Mouse (Mus musculus) heart, embryonic 15.5 days (tissue): ENCODE measurements around the gene Exo5. TPM values are rescaled to one million over a fixed set of nuclear protein-coding genes. Genes with fewer than 3 reads are reported as not detected.

Experiments
- ATAC-seq: fragments of 200-750 bp; cut with Nextera tagmentation; replicated peaks from 2 replicates; pipeline ENCODE4 v1.8.0; 2017; ENCODE audit warnings: low read depth, moderate TSS enrichment; ENCODE audit not compliant: insufficient number of reproducible peaks, insufficient read depth, low FRiP score
- H3K27ac ChIP-seq: fragments of 300-500 bp; sonication (generic); 2 replicates; pipeline ENCODE4 v1.5.1; 2015; ENCODE audit warnings: mild to moderate bottlenecking, inconsistent platforms
- H3K27me3 ChIP-seq: fragments of 300-500 bp; sonication (generic); 2 replicates; pipeline ENCODE4 v1.6.1; 2015; ENCODE audit warnings: inconsistent platforms
- H3K36me3 ChIP-seq: fragments of 300-500 bp; sonication (generic); 2 replicates; pipeline ENCODE4 v1.6.1; 2015; ENCODE audit warnings: mild to moderate bottlenecking, inconsistent platforms
- H3K4me1 ChIP-seq: fragments of 300-500 bp; sonication (generic); replicated peaks from 2 replicates; pipeline ENCODE4 v1.6.1; 2015; ENCODE audit warnings: inconsistent platforms
- H3K4me2 ChIP-seq: fragments of 300-500 bp; sonication (generic); 2 replicates; pipeline ENCODE4 v1.6.1; 2015; ENCODE audit warnings: inconsistent platforms, mild to moderate bottlenecking, moderate library complexity
- H3K4me3 ChIP-seq: fragments of 300-500 bp; sonication (generic); 2 replicates; pipeline ENCODE4 v1.5.1; 2015; ENCODE audit warnings: mild to moderate bottlenecking, inconsistent platforms
- H3K9ac ChIP-seq: fragments of 300-500 bp; sonication (generic); 2 replicates; pipeline ENCODE4 v1.6.1; 2015; ENCODE audit warnings: mild to moderate bottlenecking, inconsistent platforms
- H3K9me3 ChIP-seq: fragments of 300-500 bp; sonication (generic); replicated peaks from 2 replicates; pipeline ENCODE4 v1.6.1; 2016; ENCODE audit warnings: inconsistent platforms
- WGBS: fragments of 180-500 bp; shearing (Covaris S2); methylation state at CpG from one replicate; pipeline ENCODE4 v1.1.7; 2015; ENCODE audit warnings: mixed read lengths; 5-methylcytosine and 5-hydroxymethylcytosine counted together
- polyA plus RNA-seq: library from polyadenylated mRNA; unstranded; fragments of >200 nt; fragmentation: Nextera tagmentation; extraction: Ambion mirVana; gene quantifications from 2 replicates; pipeline ENCODE4 v1.2.1, GENCODE M21; 2015

The Exo5 gene
- polyA plus RNA-seq, 1 experiment from 2014 or later: 9.4 TPM

GRCm38 (mm10) chr4:120935006-120935405 is 10.2 kb upstream of the Exo5 start:
- Histone ChIP-seq H3K36me3 (peaks cover 30% of the 10 kb centered on the region), H3K4me3 (no peak overlapping the region), H3K4me1 (no peaks in the 10 kb centered on the region), H3K4me2 (no peak overlapping the region), H3K9ac (no peak overlapping the region), H3K27ac (no peak overlapping the region), H3K9me3 (no peaks in the 10 kb centered on the region; the same call in 1 of the 2 replicates), H3K27me3 (no peaks in the 10 kb centered on the region)
- ATAC-seq: no peak
- WGBS: 60% methylated on average over 3 of the region's 3 CpGs

GRCm38 (mm10) chr4:120930736-120931135 is 5.9 kb upstream of the Exo5 start:
- 94% methylated on average over 18 of the region's 18 CpGs for WGBS
- no peak for ATAC-seq
- H3K4me2 ChIP-seq: no peak overlapping the region
- H3K27ac ChIP-seq: no peak overlapping the region
- no peak overlapping the region for H3K4me3 ChIP-seq
- no peaks in the 10 kb centered on the region for H3K27me3 ChIP-seq
- peaks cover 30% of the 10 kb centered on the region for H3K36me3 ChIP-seq
- H3K4me1 ChIP-seq: no peaks in the 10 kb centered on the region
- no peak overlapping the region for H3K9ac ChIP-seq
- no peaks in the 10 kb centered on the region; the same call in 1 of the 2 replicates for H3K9me3 ChIP-seq

GRCm38 (mm10) chr4:120928686-120929085 is 3.9 kb upstream of the Exo5 start:
- Histone ChIP-seq H3K9me3 (no peaks in the 10 kb centered on the region; the same call in 1 of the 2 replicates), H3K4me3 (no peak overlapping the region), H3K4me2 (no peak overlapping the region), H3K27me3 (no peaks in the 10 kb centered on the region), H3K27ac (no peak overlapping the region), H3K4me1 (peaks cover 6% of the 10 kb centered on the region; the same call in 1 of the 2 replicates), H3K9ac (no peak overlapping the region), H3K36me3 (peaks cover 21% of the 10 kb centered on the region)
- ATAC-seq: no peak
- 70% methylated on average over 3 of the region's 3 CpGs for WGBS

- Histone ChIP-seq H3K36me3 (peaks cover 19% of the 10 kb centered on the region), H3K4me1 (peaks cover 12% of the 10 kb centered on the region; the same call in 1 of the 2 replicates), H3K27me3 (no peaks in the 10 kb centered on the region), H3K4me2 (peak overlapping the region; percentile 65), H3K4me3 (peak overlapping the region; percentile 62), H3K9ac (peak overlapping the region; percentile 60), H3K9me3 (no peaks in the 10 kb centered on the region), H3K27ac (peak overlapping the region; percentile 87)
- ATAC-seq: 0 out of 2 replicates have a peak, but pooled peaks have one; percentile 55
- 17% methylated on average over 3 of the region's 3 CpGs for WGBS
Measured at GRCm38 (mm10) chr4:120925386-120925785, 569 bp upstream of the Exo5 start.

GRCm38 (mm10) chr4:120921461-120921860 is 3.4 kb downstream of the Exo5 start:
- ATAC-seq: no peak
- Histone ChIP-seq H3K4me3 (no peak overlapping the region), H3K4me1 (peaks cover 12% of the 10 kb centered on the region; the same call in 1 of the 2 replicates), H3K4me2 (no peak overlapping the region), H3K9me3 (no peaks in the 10 kb centered on the region), H3K9ac (no peak overlapping the region), H3K27ac (no peak overlapping the region), H3K27me3 (no peaks in the 10 kb centered on the region), H3K36me3 (peaks cover 17% of the 10 kb centered on the region)
- WGBS: 96% methylated on average over 8 of the region's 8 CpGs

- 68% methylated on average over 4 of the region's 4 CpGs for WGBS
Measured at GRCm38 (mm10) chr4:120914501-120914900, 10.3 kb downstream of the Exo5 start.

GRCm38 (mm10) chr4:120913861-120914260 is 11.0 kb downstream of the Exo5 start:
- H3K27me3 ChIP-seq: 0 out of 2 replicates have a peak, but pooled peaks cover 5% of the 10 kb centered on the region
- no peak overlapping the region for H3K4me2 ChIP-seq
- no peak overlapping the region for H3K27ac ChIP-seq
- no peak overlapping the region for H3K4me3 ChIP-seq
- H3K9ac ChIP-seq: no peak overlapping the region
- H3K9me3 ChIP-seq: no peaks in the 10 kb centered on the region
- no peak for ATAC-seq
- WGBS: 45% methylated on average over 1 of the region's 1 CpGs
- H3K36me3 ChIP-seq: no peaks in the 10 kb centered on the region
- no peaks in the 10 kb centered on the region for H3K4me1 ChIP-seq

More at GRCm38 (mm10) chr4:120914501-120914900, 10.3 kb downstream of the Exo5 start:
- Histone ChIP-seq H3K9ac (no peak overlapping the region), H3K36me3 (no peaks in the 10 kb centered on the region), H3K4me3 (no peak overlapping the region), H3K4me2 (no peak overlapping the region), H3K4me1 (no peaks in the 10 kb centered on the region), H3K9me3 (no peaks in the 10 kb centered on the region), H3K27ac (no peak overlapping the region), H3K27me3 (0 out of 2 replicates have a peak, but pooled peaks cover 5% of the 10 kb centered on the region)
- ATAC-seq: no peak

- no peaks in the 10 kb centered on the region for H3K36me3 ChIP-seq
- H3K4me3 ChIP-seq: no peak overlapping the region
- H3K4me2 ChIP-seq: no peak overlapping the region
- H3K27me3 ChIP-seq: 0 out of 2 replicates have a peak, but pooled peaks cover 5% of the 10 kb centered on the region
- WGBS: 58% methylated on average over 8 of the region's 8 CpGs
- no peak overlapping the region for H3K9ac ChIP-seq
- no peaks in the 10 kb centered on the region for H3K4me1 ChIP-seq
- no peak overlapping the region for H3K27ac ChIP-seq
- no peak for ATAC-seq
- H3K9me3 ChIP-seq: no peaks in the 10 kb centered on the region
Measured at GRCm38 (mm10) chr4:120913443-120913842, 11.4 kb downstream of the Exo5 start.

- Histone ChIP-seq H3K9me3 (no peaks in the 10 kb centered on the region), H3K4me1 (no peaks in the 10 kb centered on the region), H3K36me3 (no peaks in the 10 kb centered on the region), H3K27ac (no peak overlapping the region), H3K4me2 (no peak overlapping the region), H3K27me3 (0 out of 2 replicates have a peak, but pooled peaks cover 5% of the 10 kb centered on the region), H3K4me3 (no peak overlapping the region), H3K9ac (no peak overlapping the region)
- no peak for ATAC-seq
- WGBS: 46% methylated on average over 4 of the region's 4 CpGs
Measured at GRCm38 (mm10) chr4:120912866-120913265, 12.0 kb downstream of the Exo5 start.

- H3K4me1 ChIP-seq: no peaks in the 10 kb centered on the region
- H3K9ac ChIP-seq: no peak overlapping the region
- 0 out of 2 replicates have a peak, but pooled peaks cover 3% of the 10 kb centered on the region for H3K27me3 ChIP-seq
- no peak for ATAC-seq
- H3K4me2 ChIP-seq: no peak overlapping the region
- 57% methylated on average over 6 of the region's 6 CpGs for WGBS
- H3K4me3 ChIP-seq: no peak overlapping the region
- no peak overlapping the region for H3K27ac ChIP-seq
- H3K36me3 ChIP-seq: no peaks in the 10 kb centered on the region
- no peaks in the 10 kb centered on the region for H3K9me3 ChIP-seq
Measured at GRCm38 (mm10) chr4:120911086-120911485, 13.7 kb downstream of the Exo5 start.

- Histone ChIP-seq H3K36me3 (no peaks in the 10 kb centered on the region), H3K4me1 (no peaks in the 10 kb centered on the region), H3K4me3 (no peak overlapping the region), H3K9ac (no peak overlapping the region), H3K27me3 (no peaks in the 10 kb centered on the region), H3K9me3 (no peaks in the 10 kb centered on the region), H3K27ac (no peak overlapping the region), H3K4me2 (peak overlapping the region; percentile 28; the same call in 1 of the 2 replicates)
- ATAC-seq: no peak
- 29% methylated on average over 15 of the region's 15 CpGs for WGBS
Measured at GRCm38 (mm10) chr4:120909558-120910150, 15.2 kb downstream of the Exo5 start.

GRCm38 (mm10) chr4:120905644-120906043 is 19.2 kb downstream of the Exo5 start:
- H3K4me1 ChIP-seq: no peaks in the 10 kb centered on the region
- no peaks in the 10 kb centered on the region for H3K27me3 ChIP-seq
- no peak overlapping the region for H3K4me3 ChIP-seq
- H3K9me3 ChIP-seq: no peaks in the 10 kb centered on the region
- 72% methylated on average over 5 of the region's 5 CpGs for WGBS
- H3K36me3 ChIP-seq: no peaks in the 10 kb centered on the region
- H3K4me2 ChIP-seq: no peak overlapping the region
- no peak for ATAC-seq
- H3K9ac ChIP-seq: no peak overlapping the region
- no peak overlapping the region for H3K27ac ChIP-seq
